Mouse (Mus musculus): ENCODE data around the gene Zfp92.

DNA sequence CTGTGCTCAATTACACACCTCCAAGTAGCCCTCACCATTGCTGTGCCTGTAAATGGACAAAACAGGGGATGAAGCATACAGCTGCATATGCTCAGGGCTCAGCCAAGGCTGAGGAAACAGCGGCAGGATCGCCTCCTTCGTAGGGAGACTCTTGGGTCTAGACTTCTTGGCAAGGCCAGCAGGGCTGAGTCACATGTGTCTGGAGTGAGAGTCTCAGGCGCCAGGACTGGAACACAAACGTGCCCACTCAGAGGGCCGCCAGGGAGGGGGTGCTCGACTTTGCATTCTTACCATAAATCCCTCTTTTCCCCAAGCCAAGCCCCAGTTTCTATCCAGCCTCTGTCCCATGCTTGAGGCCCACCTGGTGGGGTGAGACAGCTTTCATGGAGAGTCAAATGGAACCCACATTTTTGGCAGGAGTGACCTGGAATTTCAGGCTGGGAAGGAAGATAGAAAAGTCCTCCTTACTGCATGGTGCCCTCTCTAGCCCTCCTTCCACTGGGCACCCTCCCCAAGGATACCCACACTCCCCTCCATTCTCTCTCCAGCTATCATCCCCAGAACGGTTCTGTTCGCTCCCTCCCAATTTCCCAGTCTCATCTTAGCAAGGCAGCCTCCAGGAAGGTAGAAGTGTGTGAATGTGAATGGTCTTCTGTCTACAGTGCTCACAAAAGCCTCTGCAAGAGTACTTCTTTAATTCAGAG lies 54.7 kb downstream of the Zfp92 start:
- no peak for TF ChIP-seq TCF3 (IDR thresholded peaks at IDR 0.05; ENCODE audit: insufficient read length, low read depth)
- TF ChIP-seq POLR2AphosphoS2 (IDR thresholded peaks at IDR 0.05; ENCODE audit: insufficient read length, low read depth), result no peak
- no peak for TF ChIP-seq MAX (IDR thresholded peaks at IDR 0.05; ENCODE audit: low read depth)
- TF ChIP-seq POLR2A (IDR thresholded peaks at IDR 0.05; ENCODE audit: insufficient read length, low read depth), result peak; percentile 41
- no peak for TF ChIP-seq TCF12 (IDR thresholded peaks at IDR 0.05; ENCODE audit: insufficient read depth, poor library complexity, severe bottlenecking)
- TF ChIP-seq SRF (IDR thresholded peaks at IDR 0.05; ENCODE audit: control insufficient read depth, insufficient read length, low read depth), result no peak
- TF ChIP-seq MYOG (IDR thresholded peaks at IDR 0.05; ENCODE audit: control insufficient read depth in 1 of 3, insufficient read depth in 1 of 3, insufficient read length in 2 of 3, low read depth in 2 of 3), result no peak
- no peak for TF ChIP-seq CEBPB (IDR thresholded peaks at IDR 0.05; ENCODE audit: insufficient read depth, poor library complexity, severe bottlenecking)
- TF ChIP-seq E2F4 (IDR thresholded peaks at IDR 0.05; ENCODE audit: insufficient read depth), result no peak
- TF ChIP-seq MYOD1 (IDR thresholded peaks at IDR 0.05; ENCODE audit: control insufficient read depth in 1 of 3, insufficient read length in 2 of 3, low read depth in 2 of 3), result no peak
- TF ChIP-seq USF1 (IDR thresholded peaks at IDR 0.05; ENCODE audit: low read depth), result no peak
- no peak for TF ChIP-seq REST (IDR thresholded peaks at IDR 0.05; ENCODE audit: insufficient read depth, insufficient read length)

Data from myocyte (in vitro differentiated cells).